Mouse (Mus musculus) c-Kit-positive CD71-negative TER-119-negative erythroid progenitor cells, embryonic 14.5 days (primary cell): ENCODE results near the gene Gm4881.

Source experiments
- DNase-seq: peaks from one replicate; pipeline ENCODE4 v3.0.0-alpha.2; 2013; ENCODE audit warnings: low read depth

Gm4881 gene

GRCm38 (mm10) chr7:24944257-24944950 lies at the start of gene Gm4881:
TSS of gene Gm4881 (minus strand) at chr7:24944494.
- DNase-seq = no peak

- DNase-seq = no peak
Measured at GRCm38 (mm10) chr7:24993081-24993480, 48.8 kb upstream of the Gm4881 start.

- DNase-seq = no peak
Measured at GRCm38 (mm10) chr7:24990478-24990877, 46.2 kb upstream of the Gm4881 start.

DNA sequence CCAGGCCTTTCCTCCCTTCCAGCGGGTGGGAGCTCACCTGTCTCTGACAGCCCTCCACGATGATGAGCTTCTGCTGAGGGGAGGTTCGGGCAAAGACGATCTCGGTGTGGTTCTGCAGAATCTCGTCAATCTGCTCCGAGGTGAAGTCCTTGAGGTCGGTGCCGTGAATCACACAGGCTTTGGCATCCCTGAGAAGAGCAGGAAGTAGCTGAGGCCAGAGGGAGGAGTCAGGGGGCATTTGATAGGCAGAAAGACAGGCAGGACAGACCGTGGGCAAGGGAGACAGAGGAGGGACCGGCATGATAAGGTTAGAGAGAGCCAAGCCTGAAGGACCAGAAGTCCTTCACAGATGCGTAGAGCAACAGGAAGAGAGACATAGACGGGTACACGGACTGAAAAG lies 43.6 kb upstream of the Gm4881 start:
- DNase-seq = no peak

DNA sequence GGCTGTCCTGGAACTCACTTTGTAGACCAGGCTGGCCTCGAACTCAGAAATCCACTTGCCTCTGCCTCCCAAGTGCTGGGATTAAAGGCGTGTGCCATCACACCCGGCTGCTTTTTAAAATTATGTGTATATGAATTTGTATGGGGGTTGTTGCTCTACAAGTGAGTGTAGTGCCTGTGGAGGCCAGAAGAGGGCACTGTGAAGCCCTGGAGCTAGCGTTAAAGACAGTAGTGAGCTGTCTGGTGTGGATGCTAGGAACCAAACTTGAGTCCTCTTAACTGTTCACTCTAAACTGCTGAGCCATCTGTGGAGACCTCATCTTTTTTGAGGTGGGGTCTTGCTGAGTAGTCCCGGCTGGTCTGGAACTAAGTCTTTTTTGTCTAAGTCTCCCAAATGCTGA lies 41.5 kb upstream of the Gm4881 start:
- no peak for DNase-seq

DNA sequence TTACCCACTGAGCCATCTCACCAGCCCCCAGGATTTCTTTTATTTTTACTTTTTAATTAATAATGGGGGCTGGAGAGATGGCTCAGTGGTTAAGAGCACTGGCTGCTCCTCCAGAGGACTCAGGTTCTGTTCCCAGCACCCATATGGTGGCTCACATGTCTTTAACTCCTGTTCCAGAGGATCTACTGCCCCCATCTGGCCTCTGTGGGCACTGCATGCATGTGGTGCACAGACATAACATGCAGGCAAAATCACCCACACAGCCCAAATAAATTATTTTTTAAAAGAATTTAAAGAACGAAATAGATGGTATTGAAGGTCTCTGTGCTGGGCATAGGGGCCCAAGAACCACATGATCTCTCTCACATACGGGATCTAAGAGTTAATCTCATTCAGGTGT lies 40.0 kb upstream of the Gm4881 start:
- no peak for DNase-seq

GRCm38 (mm10) chr7:24983396-24983795 lies 39.1 kb upstream of the Gm4881 start:
- DNase-seq = no peak

DNA sequence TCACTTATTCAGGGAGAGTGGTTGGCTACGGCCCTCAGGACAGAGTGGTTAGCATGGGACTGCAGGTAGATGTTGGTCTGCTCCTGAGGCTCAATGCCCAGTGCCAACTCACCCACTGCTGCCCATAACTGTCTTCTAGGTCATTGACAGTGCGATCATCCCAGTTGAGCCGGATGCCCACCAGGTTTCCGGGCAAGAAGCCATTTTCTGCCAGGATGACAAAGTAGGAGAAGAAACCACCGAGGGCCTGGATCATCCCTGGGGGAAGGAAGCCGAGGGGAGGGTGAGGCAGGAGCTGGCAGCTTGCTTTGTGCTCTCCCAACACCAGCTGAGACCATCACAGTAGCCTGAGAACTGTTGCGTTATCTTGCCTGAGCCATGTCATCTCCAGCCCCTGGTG lies 36.1 kb upstream of the Gm4881 start:
- DNase-seq = no peak

- DNase-seq = peak; percentile 37
Measured at GRCm38 (mm10) chr7:24978781-24979180, 34.5 kb upstream of the Gm4881 start.

GRCm38 (mm10) chr7:24974893-24975595 lies 30.8 kb upstream of the Gm4881 start:
- DNase-seq = peak; percentile 56

DNA sequence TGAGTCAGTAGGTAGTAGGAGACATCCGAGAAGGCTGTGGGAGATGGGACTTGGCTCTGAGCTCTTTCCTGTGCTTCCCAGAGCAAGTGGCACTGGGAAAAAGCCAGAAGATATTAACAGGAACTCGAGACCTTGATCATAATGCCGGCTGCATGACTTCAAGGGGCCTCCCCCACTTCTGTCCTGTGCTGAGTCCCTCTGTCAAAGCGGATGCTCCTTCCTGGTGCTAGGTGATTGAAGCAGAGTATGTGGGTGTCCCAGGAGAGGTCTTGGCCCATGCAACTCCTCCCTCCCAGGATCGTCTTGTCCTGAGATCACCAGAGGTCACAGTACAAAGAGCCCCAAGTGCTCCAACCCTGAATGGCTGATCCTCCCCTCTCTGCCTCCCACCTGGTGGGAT lies 29.6 kb upstream of the Gm4881 start:
- DNase-seq = no peak

DNA sequence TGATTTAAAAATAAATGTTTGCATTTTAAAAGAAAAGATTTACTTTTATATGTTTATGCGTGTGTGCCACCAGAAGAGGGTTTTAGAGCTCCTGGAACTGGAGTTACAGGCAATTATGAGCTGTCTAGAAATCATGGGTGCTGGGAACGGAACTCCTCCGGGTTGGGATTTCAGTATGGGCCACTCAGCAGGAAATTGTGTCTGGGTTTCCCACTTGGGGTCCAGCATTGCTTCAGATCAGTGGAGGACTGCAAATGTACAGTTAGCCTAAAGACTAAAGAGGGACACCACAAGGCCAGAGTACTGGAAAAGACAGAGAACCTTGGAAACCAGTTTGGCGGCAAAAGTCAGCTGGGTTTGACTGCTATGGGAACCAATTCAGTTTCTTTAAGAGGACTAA lies 28.9 kb upstream of the Gm4881 start:
- DNase-seq = no peak

DNA sequence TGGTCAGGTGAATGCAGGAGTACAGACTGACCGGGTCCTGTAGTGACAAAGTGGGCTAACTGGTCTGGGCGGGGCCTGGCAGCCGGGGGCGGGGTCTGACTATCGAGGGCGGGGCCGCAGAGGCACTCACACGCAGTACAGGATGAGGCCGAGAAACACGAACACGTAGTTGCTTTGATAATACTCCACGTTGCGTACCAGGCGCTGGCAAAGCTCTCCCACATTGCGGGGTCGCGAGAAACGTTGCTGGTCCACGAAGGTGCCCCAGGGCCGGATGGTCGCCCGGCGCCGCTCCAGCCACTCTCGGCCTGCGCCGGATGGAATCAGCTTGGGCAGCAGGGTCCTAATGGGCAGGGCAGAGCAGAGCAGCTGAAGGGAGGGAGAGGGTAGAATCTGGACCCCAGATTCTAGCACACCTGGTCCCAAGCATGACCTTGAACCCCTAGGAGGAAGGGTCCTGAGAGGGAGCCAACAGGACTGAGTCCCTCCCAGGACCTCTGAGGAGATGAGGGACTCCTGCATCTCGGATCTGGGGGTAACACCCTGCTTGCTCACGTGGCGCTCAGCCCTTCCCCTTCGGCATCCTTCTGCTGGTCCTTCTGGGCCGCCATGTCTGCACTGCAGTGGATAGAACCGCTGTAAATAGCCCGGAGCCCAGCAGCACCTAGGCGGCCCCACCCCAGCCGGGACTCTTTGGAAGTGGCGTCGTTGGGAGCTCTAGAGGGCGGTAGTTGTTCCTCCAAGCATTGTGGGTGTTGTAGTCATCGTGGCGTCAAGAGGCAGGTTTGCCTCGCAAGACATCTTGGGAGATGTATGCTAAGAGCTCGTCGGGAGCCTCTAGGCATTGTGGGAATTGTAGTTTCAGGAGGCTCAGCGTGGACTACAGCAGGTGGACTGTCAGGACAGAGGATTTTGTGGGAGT lies 27.9 kb upstream of the Gm4881 start, which contains the start of gene Rabac1:
TSS of gene Rabac1 (minus strand) at position 783 of the 922 bp plus-strand sequence.
- peak; percentile 85 for DNase-seq

GRCm38 (mm10) chr7:24971261-24971971 lies 27.1 kb upstream of the Gm4881 start:
- peak; percentile 47 for DNase-seq

DNA sequence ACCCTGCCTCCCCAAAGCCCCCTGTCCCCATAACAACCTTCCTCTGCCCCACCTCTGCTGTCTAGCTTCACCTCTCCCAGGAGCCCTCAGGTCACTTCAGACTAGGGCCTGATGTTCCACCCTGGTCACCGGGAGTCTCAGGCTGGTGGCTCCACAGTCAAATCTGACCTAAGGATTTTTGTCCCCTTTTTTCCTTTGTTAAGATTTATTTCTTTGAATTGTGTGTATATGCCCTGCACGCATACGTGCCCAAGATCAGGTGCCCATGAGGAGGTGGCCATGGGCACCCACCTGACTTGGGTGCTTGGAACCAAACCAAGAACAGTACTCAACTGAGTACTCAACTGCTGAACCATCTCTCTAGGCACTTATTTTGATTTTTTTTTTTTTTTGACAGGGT lies 26.0 kb upstream of the Gm4881 start:
- no peak for DNase-seq

DNA sequence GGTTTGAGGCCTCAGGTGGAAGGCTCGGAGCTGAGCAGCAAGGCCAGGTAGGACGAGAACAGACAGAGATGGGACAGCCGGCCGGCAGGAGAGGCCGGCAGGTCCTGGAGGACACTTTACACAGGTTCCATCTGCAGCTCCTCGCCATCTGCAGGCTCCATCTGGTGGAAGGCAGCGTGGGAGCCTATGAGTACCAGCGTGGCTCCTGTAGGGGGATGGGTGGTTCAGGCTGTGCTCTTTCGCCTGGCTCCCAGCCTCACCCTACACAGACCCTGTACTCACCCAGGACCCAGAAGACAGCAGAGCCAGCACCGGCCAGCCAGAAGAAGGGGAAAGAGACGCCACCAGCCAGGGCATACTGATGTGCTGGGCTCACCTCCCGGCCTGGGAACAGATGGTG lies 25.5 kb upstream of the Gm4881 start:
- DNase-seq = no peak

DNA sequence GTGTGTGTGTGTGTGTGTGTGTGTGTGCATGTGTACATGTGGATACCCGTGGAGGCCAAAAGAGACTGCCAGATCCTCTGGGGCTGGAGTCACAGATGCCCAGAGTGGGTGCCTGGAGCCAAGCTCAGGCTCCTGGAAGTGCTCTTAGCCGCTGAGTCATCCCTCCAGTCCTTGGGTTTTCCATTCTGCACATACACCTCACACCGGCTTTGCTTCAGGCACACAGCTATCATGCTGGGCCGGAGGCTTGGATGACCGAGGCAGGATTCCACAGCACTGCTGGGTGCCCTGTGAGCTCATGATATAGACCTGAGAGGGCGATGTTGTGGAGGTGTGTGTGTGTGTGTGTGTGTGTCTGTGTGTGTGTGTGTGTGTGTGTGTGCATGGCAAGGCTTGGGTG lies 24.2 kb upstream of the Gm4881 start:
- DNase-seq = no peak

GRCm38 (mm10) chr7:24967966-24968365 lies 23.7 kb upstream of the Gm4881 start:
- DNase-seq = no peak

DNA sequence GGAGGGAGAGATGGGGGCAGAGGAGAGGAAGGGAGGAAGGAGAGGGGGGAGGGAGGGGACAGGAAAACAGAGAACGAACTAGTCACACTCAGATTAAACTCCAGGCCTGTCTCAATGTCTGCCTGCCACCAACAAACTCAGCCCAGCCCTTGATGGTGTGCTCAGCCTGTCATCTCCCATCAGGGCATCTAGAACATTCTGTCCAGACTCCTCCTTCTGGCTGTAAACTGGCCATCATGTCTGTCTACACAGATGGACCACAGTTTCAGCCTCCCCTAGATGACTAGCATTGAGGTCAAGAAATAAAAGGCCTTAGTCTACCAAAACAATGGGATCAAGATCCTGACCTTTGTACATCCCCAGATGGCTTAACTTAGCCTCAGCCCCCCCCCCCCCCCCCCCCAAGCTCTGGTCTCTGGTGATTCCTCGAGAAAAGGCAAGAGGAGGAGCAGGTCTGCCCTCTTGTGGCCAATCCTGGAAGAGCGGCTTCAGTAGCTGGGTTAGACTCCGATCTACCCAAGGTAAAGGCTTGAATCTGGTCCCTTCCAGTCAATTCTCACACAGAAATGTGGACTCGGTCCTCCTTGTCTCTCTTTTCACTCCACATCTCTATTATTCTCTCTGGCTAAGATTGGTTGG lies 20.7 kb upstream of the Gm4881 start:
- DNase-seq = peak; percentile 66

GRCm38 (mm10) chr7:24964288-24964687 lies 20.0 kb upstream of the Gm4881 start:
- no peak for DNase-seq

DNA sequence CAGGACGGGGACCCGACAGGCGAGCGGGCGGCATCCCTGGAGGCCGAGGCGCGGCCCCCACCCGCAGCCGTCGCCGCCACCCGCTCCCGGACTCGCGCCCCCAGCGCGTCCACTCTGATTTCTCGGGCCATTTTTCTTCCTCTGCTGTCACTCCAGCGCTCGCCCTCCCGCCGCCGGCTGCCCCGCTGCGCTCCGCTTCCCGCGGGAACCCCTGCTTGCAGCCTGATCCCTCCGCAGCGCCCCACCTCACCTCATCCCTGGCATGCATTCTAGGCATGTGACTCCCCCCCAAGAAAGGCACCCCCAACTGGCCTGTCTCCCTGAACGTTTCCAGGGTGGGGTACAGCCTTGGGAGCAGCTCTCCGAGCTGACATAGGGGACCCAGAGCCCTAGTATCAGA lies 10.9 kb upstream of the Gm4881 start:
- DNase-seq = no peak
